Mouse (Mus musculus) kidney, postnatal 25 days (tissue): ENCODE measurements around the gene Calm1.
"Not testable (repeated sequence)": the region's sequence is repeated elsewhere in the genome, so short reads cannot be mapped to it uniquely, and the experiment has no call there.

Experiments used
- DNase-seq, 2 experiments: peaks; one replicate each; pipeline ENCODE4 v3.0.0; 2021; ENCODE audit warnings: mixed read lengths in 2 of 2

The Calm1 gene

GRCm38 (mm10) chr12:100198967-100199660 is at the start of gene Calm1:
TSS of gene Calm1 (plus strand) at chr12:100199435.
- peak; percentile 93 to 97 for DNase-seq

DNA sequence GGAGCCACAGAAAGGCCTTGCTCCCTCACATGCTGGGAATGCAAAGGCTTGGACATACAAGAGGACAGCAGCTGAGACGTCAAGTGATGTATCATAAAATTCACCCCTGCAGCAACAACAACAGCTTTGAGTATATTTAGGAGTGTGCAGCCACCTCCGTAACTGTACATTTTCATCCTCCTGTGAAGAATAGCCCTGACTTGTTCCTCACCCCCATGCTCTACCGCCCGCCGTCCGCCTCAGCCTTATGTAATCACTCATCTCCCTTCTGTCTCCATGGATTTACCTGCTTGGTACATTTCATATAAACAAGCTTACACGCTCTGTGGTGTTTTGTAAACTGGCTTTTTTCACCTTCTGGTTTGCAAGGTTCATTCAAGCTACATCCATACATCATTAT is 46.8 kb upstream of the Calm1 start:
- DNase-seq, result no peak

DNA sequence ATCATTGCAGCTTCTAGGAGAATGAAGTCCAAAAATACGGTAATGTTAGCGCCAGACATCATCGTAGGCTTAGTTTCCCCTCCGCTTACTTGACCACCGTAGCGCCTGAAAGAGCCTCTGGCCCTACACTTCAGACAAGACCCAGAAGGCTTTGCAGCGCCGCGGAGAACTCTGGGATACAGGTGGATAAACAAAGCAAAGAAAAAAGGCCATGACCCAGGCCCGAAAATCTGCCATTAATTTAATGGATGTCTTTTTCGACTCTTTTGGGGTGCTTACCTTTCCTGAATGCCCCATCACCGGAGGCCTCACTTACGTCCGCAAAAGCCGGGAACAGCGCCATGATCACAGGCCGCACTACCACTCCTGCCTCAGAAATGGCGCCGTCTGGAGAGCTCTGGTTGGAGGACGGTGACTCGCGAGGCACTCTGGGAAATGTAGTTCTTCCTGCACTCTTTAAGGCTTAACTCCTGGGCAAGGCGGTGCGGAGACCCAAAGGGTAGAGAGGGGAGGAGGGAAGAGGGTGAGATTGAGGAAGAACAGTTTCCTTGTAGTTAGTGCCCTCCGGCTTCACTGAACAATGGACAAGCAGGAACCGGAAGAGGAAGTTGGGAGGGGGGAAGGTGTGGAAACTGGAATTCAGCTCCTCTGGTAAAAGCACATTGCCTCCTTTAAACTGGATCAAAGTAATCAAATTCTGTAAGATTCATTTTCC is 39.8 kb upstream of the Calm1 start, which contains the start of gene Nrde2:
TSS of gene Nrde2 (minus strand) at position 393 of the 715 bp plus-strand sequence.
- DNase-seq, result peak; percentile 92 to 95

- DNase-seq, result no peak
Observed at GRCm38 (mm10) chr12:100164991-100165500, 34.2 kb upstream of the Calm1 start.

DNA sequence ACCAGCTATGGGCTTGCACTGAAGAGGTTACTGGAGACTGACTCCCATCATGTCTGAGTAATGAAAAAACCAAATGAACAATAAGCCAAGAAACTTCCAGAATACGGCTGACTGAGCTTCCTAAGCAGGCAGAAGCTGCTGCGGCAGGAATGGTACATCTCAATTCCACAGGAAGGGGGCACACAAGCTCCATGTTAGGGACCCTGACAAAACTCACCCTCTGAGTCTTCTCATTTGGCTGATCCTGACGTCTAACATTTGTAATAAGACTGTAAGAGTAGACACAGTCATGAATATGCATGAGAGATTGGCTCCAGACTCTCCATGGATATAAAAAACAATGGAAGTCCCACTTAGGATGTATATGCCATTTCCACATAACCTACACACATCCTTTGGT is 33.1 kb upstream of the Calm1 start:
- peak in 1 of 2 experiments; percentile 51 for DNase-seq

- DNase-seq, result no peak
Observed at GRCm38 (mm10) chr12:100166939-100167338, 32.3 kb upstream of the Calm1 start.

GRCm38 (mm10) chr12:100167502-100167901 is 31.7 kb upstream of the Calm1 start:
- no peak for DNase-seq

DNA sequence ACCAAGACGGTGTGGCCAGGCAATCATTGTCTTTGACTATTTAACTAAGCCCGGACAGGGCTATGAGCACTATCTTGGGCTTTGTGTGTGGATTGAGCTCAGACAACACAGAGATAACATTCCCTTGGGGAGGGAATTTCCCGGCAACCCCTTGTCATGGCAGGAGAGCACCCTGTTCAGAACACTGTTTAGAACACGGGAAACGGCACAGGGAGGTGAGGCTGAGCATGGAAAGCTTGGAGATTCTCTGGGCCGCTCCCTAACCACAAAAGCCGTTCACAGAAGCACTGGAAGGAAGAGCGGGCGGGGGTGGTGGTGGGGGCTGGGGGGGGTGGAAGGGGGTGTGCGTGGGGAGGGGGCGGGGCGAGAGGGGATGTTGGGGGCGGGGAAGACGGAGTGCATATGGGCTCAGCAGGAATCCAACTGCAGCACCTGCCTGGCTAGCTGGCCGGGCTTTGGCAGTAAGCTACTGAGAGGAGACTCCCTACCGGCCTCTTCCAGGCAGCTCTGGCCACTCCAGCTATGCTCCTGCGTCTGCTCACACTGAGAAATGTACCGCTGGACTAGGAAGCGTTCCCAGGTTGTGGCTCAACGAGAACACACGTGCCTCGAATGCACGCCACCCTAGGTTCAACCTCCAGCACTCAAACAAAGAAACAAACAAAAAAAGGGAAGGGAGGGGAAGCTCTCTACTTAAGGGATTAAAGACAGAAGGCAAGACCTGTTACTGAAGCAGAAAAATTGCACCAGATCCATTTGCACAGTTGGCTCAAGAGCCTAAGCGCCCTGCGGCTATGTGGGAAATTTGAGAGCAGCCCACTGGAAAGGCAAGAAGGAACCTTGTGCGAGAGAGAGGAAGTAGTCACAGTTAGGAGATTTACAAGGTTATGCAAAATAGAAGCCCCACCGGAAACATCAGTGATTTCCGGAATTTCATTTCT is 31.0 kb upstream of the Calm1 start:
- peak; percentile 44 to 69 for DNase-seq

DNA sequence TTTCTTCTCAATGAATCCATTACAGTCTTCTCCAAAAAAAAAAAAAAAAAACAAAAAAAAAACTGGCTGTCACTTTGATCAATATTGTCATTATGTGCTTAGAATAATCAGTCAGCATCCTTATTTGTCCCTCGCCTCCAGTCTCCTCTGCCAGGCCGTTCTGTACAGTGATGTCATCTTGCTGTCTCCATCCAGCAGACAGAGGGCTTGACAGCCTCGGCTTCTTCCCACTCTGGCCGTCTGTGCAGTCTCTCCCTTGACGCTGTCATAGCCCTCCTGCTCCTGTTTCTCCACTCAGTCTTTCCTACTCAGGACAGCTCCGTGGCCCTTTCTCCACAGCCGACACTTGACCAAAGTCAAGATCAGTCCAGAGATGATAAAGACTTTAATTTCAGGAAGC is 26.8 kb upstream of the Calm1 start:
- DNase-seq, result no peak

GRCm38 (mm10) chr12:100176469-100177056 is 22.7 kb upstream of the Calm1 start:
- no peak for DNase-seq

GRCm38 (mm10) chr12:100178898-100179440 is 20.3 kb upstream of the Calm1 start:
- DNase-seq, result no peak

DNA sequence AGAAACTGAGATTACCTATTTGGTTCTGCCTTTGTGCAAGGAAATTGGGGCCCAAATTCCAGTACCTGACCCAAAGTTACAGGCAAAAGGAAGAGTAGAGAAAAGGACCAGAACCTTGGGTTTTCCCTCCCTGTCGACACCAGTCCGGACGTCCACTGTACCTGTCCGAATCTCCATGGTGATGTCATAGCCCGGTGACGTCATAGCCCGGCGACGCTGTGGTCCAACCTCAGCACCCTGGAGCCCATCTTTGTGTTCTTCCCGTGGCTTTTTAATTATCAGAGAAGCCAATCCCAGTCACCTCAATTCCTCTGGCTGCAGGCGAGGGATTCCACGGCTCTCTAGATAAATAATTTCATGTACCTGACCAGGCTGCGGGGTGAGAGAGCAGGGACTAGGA is 18.4 kb upstream of the Calm1 start:
- no peak for DNase-seq

GRCm38 (mm10) chr12:100182676-100183075 is 16.6 kb upstream of the Calm1 start:
- DNase-seq, result no peak

DNA sequence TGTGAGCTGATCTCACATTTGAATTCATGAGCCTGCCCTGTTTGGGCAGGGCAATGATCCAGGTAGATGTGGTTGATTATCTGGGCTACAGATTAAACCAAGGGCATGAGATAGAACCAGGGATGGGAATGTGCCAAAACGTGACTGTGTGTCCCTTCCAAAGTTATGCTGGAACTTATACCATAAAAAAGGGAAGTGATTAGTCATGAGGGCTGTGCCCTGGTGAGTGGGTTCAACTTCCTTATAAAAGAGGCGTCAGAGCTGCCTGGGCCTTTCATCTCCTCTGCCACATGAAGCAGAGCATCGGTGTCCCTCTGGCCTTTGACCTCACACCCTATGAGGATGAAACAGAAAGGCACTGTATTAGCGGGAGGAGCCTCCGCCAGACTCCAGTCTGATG is 15.3 kb upstream of the Calm1 start:
- DNase-seq, result peak in 1 of 2 experiments; percentile 34

DNA sequence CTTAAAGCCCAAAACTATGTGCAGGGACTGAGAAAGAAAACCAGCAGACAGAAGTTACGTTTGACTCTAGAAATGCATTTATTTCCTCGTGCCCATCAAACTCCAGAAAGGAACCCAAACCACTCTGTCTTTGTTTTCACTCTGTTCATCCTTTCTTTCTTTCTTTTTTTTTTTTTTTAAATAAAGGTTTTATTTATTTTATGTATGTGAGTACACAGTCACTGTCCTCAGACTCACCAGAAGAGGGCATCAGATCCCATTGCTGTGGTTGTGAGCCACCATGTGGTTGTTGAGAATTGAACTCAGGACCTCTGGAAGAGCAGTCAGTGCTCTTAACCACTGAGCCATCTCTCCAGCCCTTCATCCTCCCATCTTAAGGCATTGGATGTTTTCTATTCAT is 14.3 kb upstream of the Calm1 start:
- DNase-seq, result not testable (repeated sequence)

DNA sequence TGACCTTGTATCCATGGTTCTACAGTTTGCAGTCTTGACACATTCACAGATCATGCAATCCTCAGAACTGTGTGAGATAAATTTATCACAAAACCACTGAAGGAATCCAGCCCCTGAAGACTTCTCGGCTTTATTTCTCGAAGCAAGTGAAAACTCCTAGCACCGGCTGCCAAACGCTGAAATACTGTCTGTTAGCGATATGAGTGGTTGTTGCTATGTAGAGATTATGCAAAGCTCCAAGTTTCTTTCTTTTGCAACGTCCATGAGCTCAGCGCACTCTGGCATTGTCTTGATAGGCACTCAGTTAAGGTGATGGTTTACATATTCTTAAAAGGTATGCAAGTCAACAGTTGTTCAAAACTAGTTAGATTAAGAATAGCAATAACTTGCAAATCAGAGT is 13.3 kb upstream of the Calm1 start:
- no peak for DNase-seq

DNA sequence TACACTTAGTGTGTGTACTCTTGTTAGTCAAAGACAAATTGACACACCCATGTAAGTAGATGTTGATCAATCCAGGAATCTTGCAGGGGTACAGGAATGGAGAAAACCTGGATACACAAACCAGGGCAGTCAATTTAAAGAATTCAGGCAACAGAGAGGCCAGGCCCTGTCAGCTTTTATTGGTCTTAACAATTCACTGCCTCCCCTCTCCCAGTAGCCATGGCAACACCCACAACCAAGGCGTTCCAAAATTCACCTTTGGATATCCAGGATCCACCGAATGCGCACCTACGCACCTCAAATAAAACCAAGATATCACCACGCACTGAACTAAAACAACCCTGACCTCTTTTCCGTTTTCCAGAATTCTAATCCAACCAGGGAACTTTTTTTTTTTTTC is 12.9 kb upstream of the Calm1 start:
- peak; percentile 31 to 56 for DNase-seq

- peak; percentile 98 to 100 for DNase-seq
Observed at GRCm38 (mm10) chr12:100187013-100187755, 12.1 kb upstream of the Calm1 start.

GRCm38 (mm10) chr12:100187756-100188430 is 11.3 kb upstream of the Calm1 start:
- DNase-seq, result peak; percentile 57 to 72

- DNase-seq, result no peak
Observed at GRCm38 (mm10) chr12:100190802-100191201, 8.4 kb upstream of the Calm1 start.

GRCm38 (mm10) chr12:100194181-100194580 is 5.1 kb upstream of the Calm1 start:
- no peak for DNase-seq
